Mouse (Mus musculus) cerebellum, postnatal 36 days (tissue): ENCODE results near the gene Gpr107.
A peak's percentile ranks its signal among the peaks of the same experiment; 100 is the strongest.

Experiments
- DNase-seq, 2 experiments: peaks; one replicate each; pipeline ENCODE4 v3.0.0; 2021 to 2022; ENCODE audit warnings: mixed read lengths in 2 of 2

The Gpr107 gene

DNA sequence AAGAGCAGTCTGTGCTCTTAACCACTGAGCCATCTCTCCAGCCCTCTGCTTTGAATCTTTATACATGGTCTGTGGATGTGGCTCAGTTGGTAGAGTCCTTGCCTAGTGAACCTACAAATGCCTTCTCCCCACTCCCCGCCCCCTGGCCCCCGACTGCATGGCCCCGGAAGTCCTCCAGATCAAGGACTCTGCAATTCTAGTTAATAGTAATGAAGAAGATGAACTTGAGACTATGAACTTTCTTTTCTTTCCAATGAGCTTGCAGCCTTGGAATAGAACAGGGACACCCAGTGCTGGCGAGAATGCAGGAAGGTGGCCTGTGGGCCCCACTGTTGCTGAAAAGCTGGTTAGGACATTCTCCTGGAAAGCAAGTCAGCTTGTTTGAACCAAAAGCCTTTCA lies 100.1 kb downstream of the Gpr107 start:
- DNase-seq: no peak

DNA sequence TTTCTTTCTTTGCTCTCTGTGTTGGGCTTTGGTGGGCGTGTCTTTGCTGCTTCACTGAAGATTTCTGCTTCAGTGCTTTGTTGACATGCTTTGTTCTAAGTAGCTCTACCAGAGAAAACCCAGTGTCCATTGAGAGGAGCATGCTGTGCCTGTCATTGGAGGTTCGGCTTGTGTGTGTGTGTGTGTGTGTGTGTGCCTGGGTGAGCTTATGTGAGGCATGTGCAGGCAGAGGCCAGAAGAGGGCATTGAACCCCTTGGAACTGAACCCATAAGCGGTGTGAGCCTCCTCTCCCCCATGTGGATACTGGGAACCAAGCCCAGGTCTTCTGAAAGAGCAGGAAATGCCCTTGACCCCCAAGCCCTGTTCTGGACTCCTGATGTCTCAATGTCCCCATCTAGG lies 101.3 kb downstream of the Gpr107 start:
- DNase-seq: no peak

DNA sequence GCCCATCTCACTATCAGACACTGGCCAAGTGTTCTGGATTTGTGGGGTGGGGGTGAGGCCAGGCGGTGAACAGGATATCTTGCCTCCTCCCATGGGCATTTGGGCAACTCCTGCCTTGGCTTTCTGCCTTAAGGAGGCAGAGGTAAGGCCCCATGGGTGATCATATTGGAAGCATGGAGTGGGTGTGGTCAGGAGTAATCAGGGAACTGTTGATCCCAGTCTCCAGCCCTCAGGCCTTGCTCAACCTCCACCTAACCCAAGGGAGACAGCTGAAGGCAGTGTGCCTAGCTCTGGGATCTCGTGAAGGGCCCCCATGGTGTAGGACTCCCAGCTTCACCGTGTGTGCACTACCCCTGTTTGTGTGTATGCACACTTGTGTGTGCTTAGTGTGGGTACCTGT lies 102.7 kb downstream of the Gpr107 start:
- no peak for DNase-seq

DNA sequence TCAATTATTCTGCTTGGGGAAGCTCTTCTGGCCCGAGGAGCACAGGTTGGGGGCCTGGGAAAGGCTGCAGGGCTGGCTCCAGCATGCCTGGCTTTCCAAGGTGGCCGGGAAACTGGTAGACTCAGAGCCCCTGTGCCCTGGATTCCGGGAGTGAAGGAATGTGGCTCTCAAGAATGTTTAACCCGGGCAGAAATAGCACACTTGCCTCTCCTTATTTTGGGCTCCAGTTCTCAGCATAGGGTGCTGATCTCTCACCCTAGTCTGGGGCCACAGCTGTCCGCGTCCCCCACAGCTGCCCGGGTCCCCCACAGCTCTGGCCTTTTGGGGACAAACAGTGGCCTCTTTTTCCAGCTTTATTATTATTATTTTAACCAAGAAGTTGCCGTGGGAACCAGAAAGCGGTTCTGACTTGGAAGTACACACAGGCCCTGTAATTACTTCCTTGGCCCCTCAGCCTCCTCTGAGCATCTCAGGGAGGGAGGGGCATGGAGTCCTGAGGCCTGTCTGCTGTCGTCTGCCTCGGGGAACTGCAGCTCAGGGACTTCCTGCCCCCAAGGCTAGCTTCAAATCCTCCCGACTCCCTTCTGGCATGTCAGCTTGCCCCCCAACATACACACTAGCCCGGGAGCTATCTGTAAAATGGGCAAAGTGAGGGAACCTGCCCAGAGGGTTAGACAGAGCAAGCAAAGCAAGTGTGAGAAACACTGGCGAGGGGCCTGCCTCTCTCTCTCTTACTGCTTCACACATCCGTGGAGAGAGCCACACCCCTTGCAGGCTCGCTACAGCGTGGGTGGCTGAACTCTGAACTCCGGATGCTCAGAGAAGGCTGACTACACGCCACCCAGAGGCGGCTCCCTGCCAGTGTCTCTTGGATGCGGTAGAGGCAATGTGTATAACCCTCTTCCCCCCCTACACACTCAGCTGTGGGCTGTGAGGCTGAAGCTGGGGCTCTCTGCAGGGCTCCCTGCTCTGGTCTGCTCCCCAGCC lies 104.1 kb downstream of the Gpr107 start:
- peak; percentile 67 to 74 for DNase-seq

DNA sequence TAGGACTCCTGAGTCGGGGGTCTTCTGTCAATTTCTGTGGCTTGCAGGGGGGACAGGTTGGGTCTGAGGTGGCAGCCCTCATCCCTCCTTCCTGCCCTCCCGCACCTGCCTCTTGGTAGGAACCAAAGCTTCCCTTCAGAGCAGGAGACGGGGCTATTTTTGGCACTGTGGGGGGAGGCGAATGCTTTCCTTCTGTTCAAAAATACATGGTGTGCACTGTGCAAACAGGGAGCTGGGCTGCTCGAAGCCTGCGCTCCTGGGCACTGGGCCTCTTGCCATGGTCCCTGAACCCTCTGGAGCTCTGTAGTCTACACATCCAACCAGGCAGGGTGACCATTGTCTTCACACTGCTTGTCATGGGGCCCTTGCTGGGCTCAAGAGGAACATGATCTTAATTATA lies 105.0 kb downstream of the Gpr107 start:
- peak; percentile 72 to 73 for DNase-seq

DNA sequence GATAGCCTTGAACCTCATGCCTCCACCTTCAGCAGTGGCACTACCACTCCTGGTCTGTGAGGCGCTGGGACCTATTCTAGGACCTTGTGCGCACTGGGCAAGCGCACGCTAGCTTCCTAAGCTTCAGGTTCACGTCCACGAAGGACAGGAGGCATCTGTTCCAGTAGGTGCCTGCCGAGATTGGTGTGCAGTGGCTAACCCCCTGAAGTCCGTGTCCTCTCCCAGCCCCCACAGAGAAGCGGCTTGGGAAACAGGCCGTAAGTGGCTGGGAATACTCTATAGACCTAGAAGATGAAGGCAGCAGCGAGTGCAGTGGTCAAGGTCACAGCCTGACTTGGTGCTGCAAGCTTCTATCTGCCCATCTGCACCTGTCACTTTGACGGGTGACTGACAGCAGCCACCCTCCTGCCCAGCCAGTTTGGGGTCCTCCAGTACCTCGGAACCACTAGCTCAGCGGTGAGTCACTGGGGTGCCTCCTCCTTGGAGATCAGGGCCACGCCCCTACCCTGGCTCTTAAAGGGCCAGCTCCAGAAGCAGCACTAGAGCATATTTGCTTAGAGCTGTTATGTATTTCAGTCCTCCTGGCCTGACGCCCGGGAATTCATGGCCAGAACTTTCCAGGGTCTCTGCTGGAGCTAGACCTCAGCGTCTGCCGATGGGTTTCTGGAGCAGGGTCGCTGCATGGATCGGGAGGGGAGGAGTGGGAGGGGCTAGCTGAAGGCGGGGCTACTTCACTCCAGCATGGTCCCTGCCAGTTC lies 106.7 kb downstream of the Gpr107 start:
- DNase-seq: peak; percentile 80 to 83

DNA sequence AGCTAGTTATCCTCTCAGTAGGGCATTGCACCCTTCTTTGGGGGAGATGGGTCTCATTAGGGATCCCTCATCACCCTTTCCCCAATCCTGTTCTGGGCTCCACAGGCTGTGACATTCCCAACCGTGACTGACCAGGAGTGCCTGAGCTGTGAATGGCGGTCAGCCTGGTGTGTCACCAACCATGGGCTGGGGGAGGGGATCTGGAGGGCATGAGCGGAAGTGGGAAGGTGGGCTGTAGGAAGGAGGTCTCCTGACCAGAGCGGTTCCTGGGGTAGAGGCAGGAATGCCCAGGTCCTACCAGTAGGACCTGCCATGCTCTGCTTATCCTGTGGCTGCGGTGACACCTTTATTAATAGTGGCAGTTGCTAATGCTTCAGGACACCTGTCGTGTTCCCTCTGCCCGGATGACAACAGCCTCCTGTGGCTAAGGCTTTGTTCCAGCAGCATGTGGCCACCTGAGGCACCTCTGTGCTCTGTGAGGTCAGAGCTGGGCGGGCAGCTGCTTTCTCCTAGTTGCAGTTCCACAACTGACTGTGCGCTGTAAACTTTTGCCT lies 107.3 kb downstream of the Gpr107 start:
- peak in 1 of 2 experiments; percentile 44 for DNase-seq

DNA sequence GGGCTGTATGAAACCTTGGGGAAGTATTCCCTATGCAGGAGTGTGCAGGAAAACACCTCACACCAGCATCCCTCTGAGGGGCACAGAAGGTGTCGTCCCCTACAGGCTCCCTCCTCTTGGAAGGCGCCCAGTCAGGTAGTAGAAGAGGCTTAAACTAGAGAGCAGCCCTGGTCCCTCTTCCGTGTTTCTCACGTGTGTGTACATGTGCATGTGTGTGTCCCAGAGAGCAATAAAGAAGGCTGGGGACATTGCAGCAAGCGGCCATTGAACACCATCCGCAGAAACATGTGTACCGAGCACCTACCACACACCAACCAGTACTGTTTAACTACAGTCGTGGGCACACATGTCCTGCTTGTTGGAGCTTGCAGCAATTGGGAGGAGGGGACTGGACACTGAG lies 108.4 kb downstream of the Gpr107 start:
- no peak for DNase-seq

DNA sequence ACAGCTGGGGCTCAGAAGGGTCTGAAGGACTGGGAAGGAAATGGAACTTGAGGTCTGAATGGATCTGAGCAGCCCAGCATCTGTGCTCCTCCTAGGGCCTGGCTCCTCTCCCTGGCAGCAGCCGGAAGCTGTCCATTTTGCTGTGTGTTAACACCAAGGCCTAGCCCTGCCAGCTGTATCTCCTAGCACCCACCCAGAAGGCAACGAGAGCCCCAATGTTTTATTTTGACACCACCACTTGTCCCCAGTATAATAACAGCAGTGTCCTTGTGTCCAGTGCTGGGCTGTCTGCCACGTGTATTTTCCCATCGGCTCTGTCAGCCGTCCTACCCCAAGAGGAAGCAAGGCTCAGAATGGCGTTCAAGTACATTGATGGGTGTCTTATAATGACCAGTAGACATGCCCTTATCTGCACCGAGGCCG lies 110.9 kb downstream of the Gpr107 start:
- DNase-seq: peak in 1 of 2 experiments; percentile 45

DNA sequence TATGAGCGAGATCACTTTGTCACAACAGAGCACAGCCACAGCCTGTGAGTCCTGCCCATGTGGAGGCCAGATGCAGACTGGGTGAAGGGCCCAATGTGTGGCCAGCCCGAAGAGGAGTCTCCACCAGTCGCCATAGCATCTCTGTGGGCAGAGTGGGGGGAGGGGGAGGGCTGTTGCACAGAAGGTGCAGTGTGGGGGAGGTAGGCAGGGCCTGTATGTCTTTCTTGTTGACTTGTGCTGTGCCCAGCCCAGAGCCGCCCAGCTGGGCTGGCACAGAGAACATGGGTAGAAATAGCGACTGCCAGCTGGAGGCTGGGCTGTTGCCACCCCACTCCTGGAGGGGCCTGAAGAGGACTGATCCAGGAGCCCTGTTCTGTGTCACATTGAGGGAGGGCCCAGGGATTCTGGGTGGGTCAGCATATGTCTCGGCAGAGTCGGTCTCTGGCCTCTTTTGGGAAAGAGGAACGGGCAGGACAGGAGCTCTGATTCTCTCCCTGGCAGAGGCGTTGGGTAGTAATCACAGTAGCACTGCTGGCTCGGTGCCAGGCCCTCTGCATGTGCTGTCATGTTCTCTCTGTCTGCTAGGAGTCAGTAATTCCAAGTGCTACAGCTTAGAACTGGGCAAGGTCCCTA lies 111.7 kb downstream of the Gpr107 start:
- peak; percentile 92 to 93 for DNase-seq

DNA sequence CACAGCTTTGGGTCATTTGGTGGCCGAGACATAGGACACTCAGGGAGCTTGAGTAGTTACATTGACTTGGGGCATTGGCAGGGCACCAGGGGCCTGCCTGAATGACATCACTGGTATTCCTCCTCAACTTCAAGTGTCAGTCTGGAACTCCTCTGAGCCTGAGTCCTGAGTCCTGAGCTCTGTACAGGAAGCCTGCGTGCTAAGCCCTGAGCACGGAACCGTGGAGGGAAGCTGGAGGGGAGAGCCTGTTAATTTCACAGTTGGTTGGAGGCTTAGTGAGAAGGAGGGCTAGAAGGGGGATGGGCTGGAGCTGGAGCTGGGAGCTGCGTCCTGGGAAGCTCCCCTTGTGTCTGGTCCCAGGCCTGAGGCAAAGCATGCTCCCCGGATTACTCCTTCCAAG lies 115.3 kb downstream of the Gpr107 start:
- no peak for DNase-seq
